Mouse (Mus musculus) heart, embryonic 12.5 days (tissue): Measurements from ENCODE around the gene Gal3st2c. TPM values are rescaled to one million over a fixed set of nuclear protein-coding genes. Genes with fewer than 3 reads are reported as not detected.
"Not testable (repeated sequence)": the region's sequence is repeated elsewhere in the genome, so short reads cannot be mapped to it uniquely, and the experiment has no call there.

Source experiments
- ATAC-seq: fragments of 200-750 bp; cut with Nextera tagmentation; 2 replicates; pipeline ENCODE4 v1.8.0; 2017; ENCODE audit warnings: moderate TSS enrichment, moderate library complexity; ENCODE audit not compliant: insufficient number of reproducible peaks, low FRiP score
- H3K27ac ChIP-seq: fragments of 300-500 bp; sonication (generic); 2 replicates; pipeline ENCODE4 v1.5.1; 2016; ENCODE audit warnings: mild to moderate bottlenecking, moderate library complexity; ENCODE audit not compliant: poor library complexity, severe bottlenecking
- H3K27me3 ChIP-seq: fragments of 300-500 bp; sonication (generic); replicated peaks from 2 replicates; pipeline ENCODE4 v1.6.1; 2016; ENCODE audit warnings: mild to moderate bottlenecking, moderate library complexity
- H3K36me3 ChIP-seq: fragments of 300-500 bp; sonication (generic); 2 replicates; pipeline ENCODE4 v1.6.1; 2016; ENCODE audit warnings: mild to moderate bottlenecking, moderate library complexity
- H3K4me1 ChIP-seq: fragments of 300-500 bp; sonication (generic); replicated peaks from 2 replicates; pipeline ENCODE4 v1.6.1; 2016; ENCODE audit warnings: mild to moderate bottlenecking
- H3K4me2 ChIP-seq: fragments of 300-500 bp; sonication (generic); 2 replicates; pipeline ENCODE4 v1.6.1; 2016; ENCODE audit warnings: mild to moderate bottlenecking, moderate library complexity
- H3K4me3 ChIP-seq: fragments of 300-500 bp; sonication (generic); 2 replicates; pipeline ENCODE4 v1.5.1; 2016; ENCODE audit warnings: mild to moderate bottlenecking
- H3K9ac ChIP-seq: fragments of 300-500 bp; sonication (generic); 2 replicates; pipeline ENCODE4 v1.6.1; 2016; ENCODE audit warnings: mild to moderate bottlenecking, moderate library complexity
- H3K9me3 ChIP-seq: fragments of 300-500 bp; sonication (generic); replicated peaks from 2 replicates; pipeline ENCODE4 v1.6.1; 2016; ENCODE audit warnings: mild to moderate bottlenecking, moderate library complexity
- WGBS: fragments of 180-500 bp; shearing (Covaris S2); methylation state at CpG from one replicate; pipeline ENCODE4 v1.1.7; 2016; 5-methylcytosine and 5-hydroxymethylcytosine counted together
- polyA plus RNA-seq: library from polyadenylated mRNA; unstranded; fragments of >200 nt; fragmentation: Nextera tagmentation; extraction: Ambion mirVana; gene quantifications from 2 replicates; pipeline ENCODE4 v1.2.1, GENCODE M21; 2016

The Gal3st2c gene
- polyA plus RNA-seq, 1 experiment from 2014 or later: not detected

- Histone ChIP-seq H3K4me3 (no peak overlapping the region), H3K9ac (no peak overlapping the region), H3K27ac (no peak overlapping the region), H3K27me3 (no peaks in the 10 kb centered on the region), H3K4me2 (no peak overlapping the region), H3K36me3 (no peaks in the 10 kb centered on the region), H3K9me3 (no peaks in the 10 kb centered on the region), H3K4me1 (no peaks in the 10 kb centered on the region)
- 75% methylated on average over 2 of the region's 2 CpGs for WGBS
- no peak for ATAC-seq
Measured at GRCm38 (mm10) chr1:94001023-94001422, 10.7 kb downstream of the Gal3st2c start.

- H3K27me3 ChIP-seq, ATAC-seq, H3K36me3 ChIP-seq, H3K9ac ChIP-seq, H3K4me1 ChIP-seq, H3K4me2 ChIP-seq, H3K9me3 ChIP-seq, H3K27ac ChIP-seq, H3K4me3 ChIP-seq: not testable (repeated sequence)
- WGBS: 55% methylated on average over 2 of the region's 2 CpGs
Measured at GRCm38 (mm10) chr1:94005954-94006506, 15.7 kb downstream of the Gal3st2c start.

GRCm38 (mm10) chr1:94008826-94009225 is 18.5 kb downstream of the Gal3st2c start:
- H3K27me3 ChIP-seq, H3K9me3 ChIP-seq, H3K36me3 ChIP-seq, H3K27ac ChIP-seq, H3K4me3 ChIP-seq, ATAC-seq, H3K9ac ChIP-seq, H3K4me1 ChIP-seq, H3K4me2 ChIP-seq: not testable (repeated sequence)
- WGBS: 85% methylated on average over 16 of the region's 19 CpGs

- Histone ChIP-seq H3K36me3 (no peaks in the 10 kb centered on the region), H3K4me3 (no peak overlapping the region), H3K9me3 (no peaks in the 10 kb centered on the region), H3K9ac (no peak overlapping the region), H3K4me1 (no peaks in the 10 kb centered on the region), H3K4me2 (no peak overlapping the region), H3K27ac (no peak overlapping the region), H3K27me3 (no peaks in the 10 kb centered on the region)
- no peak for ATAC-seq
- 60% methylated on average over 3 of the region's 3 CpGs for WGBS
Measured at GRCm38 (mm10) chr1:94011643-94012042, 21.3 kb downstream of the Gal3st2c start.

GRCm38 (mm10) chr1:94020151-94020550 is 29.8 kb downstream of the Gal3st2c start, which contains the start of gene Neu4:
Gene Neu4 (plus strand): TSS chr1:94020451.
- Histone ChIP-seq H3K4me1 (no peaks in the 10 kb centered on the region), H3K36me3 (no peaks in the 10 kb centered on the region), H3K4me2 (no peak within 1 kb of the TSS), H3K9ac (no peak within 1 kb of the TSS), H3K4me3 (no peak within 1 kb of the TSS), H3K27ac (no peak within 1 kb of the TSS), H3K9me3 (no peaks in the 10 kb centered on the region), H3K27me3 (peaks cover 4% of the 10 kb centered on the region; the same call in 1 of the 2 replicates)
- ATAC-seq: no peak
- 87% methylated on average over 6 of the region's 6 CpGs for WGBS

GRCm38 (mm10) chr1:94027506-94028108 is 37.3 kb downstream of the Gal3st2c start:
- no peaks in the 10 kb centered on the region for H3K9me3 ChIP-seq
- no peak overlapping the region for H3K4me3 ChIP-seq
- H3K4me2 ChIP-seq: no peak overlapping the region
- H3K4me1 ChIP-seq: no peaks in the 10 kb centered on the region
- H3K36me3 ChIP-seq: no peaks in the 10 kb centered on the region
- ATAC-seq: no peak
- peaks cover 4% of the 10 kb centered on the region; the same call in 1 of the 2 replicates for H3K27me3 ChIP-seq
- no peak overlapping the region for H3K9ac ChIP-seq
- H3K27ac ChIP-seq: no peak overlapping the region
- WGBS: 87% methylated on average over 12 of the region's 12 CpGs

- no peak for ATAC-seq
- 88% methylated on average over 2 of the region's 2 CpGs for WGBS
- H3K27me3 ChIP-seq: peaks cover 2% of the 10 kb centered on the region; the same call in 1 of the 2 replicates
- H3K9ac ChIP-seq: no peak overlapping the region
- no peak overlapping the region for H3K27ac ChIP-seq
- no peak overlapping the region for H3K4me3 ChIP-seq
- H3K4me1 ChIP-seq: no peaks in the 10 kb centered on the region
- H3K4me2 ChIP-seq: no peak overlapping the region
- H3K9me3 ChIP-seq: no peaks in the 10 kb centered on the region
- no peaks in the 10 kb centered on the region for H3K36me3 ChIP-seq
Measured at GRCm38 (mm10) chr1:94028741-94029140, 38.4 kb downstream of the Gal3st2c start.

- ATAC-seq: no peak
- no peaks in the 10 kb centered on the region for H3K36me3 ChIP-seq
- 81% methylated on average over 2 of the region's 2 CpGs for WGBS
Measured at GRCm38 (mm10) chr1:94033075-94033602, 42.8 kb downstream of the Gal3st2c start.

GRCm38 (mm10) chr1:94034984-94035743 is 44.9 kb downstream of the Gal3st2c start:
- H3K4me1 ChIP-seq: peaks cover 13% of the 10 kb centered on the region
- H3K9me3 ChIP-seq: no peaks in the 10 kb centered on the region
- H3K9ac ChIP-seq: peak overlapping the region; percentile 64
- H3K27me3 ChIP-seq: peaks cover 5% of the 10 kb centered on the region; the same call in 1 of the 2 replicates
- peak; percentile 91 for ATAC-seq
- H3K4me2 ChIP-seq: peak overlapping the region; percentile 84
- under 1% methylated on average over 25 of the region's 25 CpGs for WGBS
- peak overlapping the region; percentile 47 for H3K4me3 ChIP-seq
- H3K27ac ChIP-seq: peak overlapping the region; percentile 96
- no peaks in the 10 kb centered on the region for H3K36me3 ChIP-seq

More at GRCm38 (mm10) chr1:94033075-94033602, 42.8 kb downstream of the Gal3st2c start:
- Histone ChIP-seq H3K4me1 (peaks cover 13% of the 10 kb centered on the region), H3K4me3 (no peak overlapping the region), H3K27ac (no peak overlapping the region), H3K27me3 (no peaks in the 10 kb centered on the region), H3K4me2 (no peak overlapping the region), H3K9me3 (no peaks in the 10 kb centered on the region), H3K9ac (no peak overlapping the region)

GRCm38 (mm10) chr1:94040391-94040790 is 50.1 kb downstream of the Gal3st2c start:
- Histone ChIP-seq H3K27me3 (peaks cover 5% of the 10 kb centered on the region; the same call in 1 of the 2 replicates), H3K9me3 (no peaks in the 10 kb centered on the region), H3K36me3 (no peaks in the 10 kb centered on the region), H3K9ac (no peak overlapping the region), H3K4me2 (no peak overlapping the region), H3K4me1 (peaks cover 6% of the 10 kb centered on the region), H3K27ac (no peak overlapping the region), H3K4me3 (no peak overlapping the region)
- WGBS: 91% methylated on average over 2 of the region's 2 CpGs
- no peak for ATAC-seq

GRCm38 (mm10) chr1:94045559-94045958 is 55.2 kb downstream of the Gal3st2c start:
- no peaks in the 10 kb centered on the region; the same call in 1 of the 2 replicates for H3K27me3 ChIP-seq
- no peaks in the 10 kb centered on the region for H3K36me3 ChIP-seq
- H3K9ac ChIP-seq: no peak overlapping the region
- no peak overlapping the region for H3K27ac ChIP-seq
- 75% methylated on average over 3 of the region's 3 CpGs for WGBS
- H3K4me3 ChIP-seq: no peak overlapping the region
- H3K4me1 ChIP-seq: no peaks in the 10 kb centered on the region
- H3K9me3 ChIP-seq: no peaks in the 10 kb centered on the region
- H3K4me2 ChIP-seq: no peak overlapping the region
- ATAC-seq: no peak
